Mouse (Mus musculus) granulocyte monocyte progenitor cell, adult 5-6 weeks (primary cell): ENCODE results near the gene Rasgrf1. TPM values are rescaled to one million over a fixed set of nuclear protein-coding genes. Genes with fewer than 3 reads are reported as not detected.

ENCODE experiments used
- ATAC-seq: replicated peaks from 2 replicates; pipeline ENCODE4 v1.8.0; 2016; ENCODE audit warnings: mild to moderate bottlenecking, moderate TSS enrichment, inconsistent platforms; ENCODE audit not compliant: poor library complexity, severe bottlenecking
- total RNA-seq, 2 experiments: library from RNA; stranded (forward) in 1 of 2; stranded (reverse) in 1 of 2; fragments of 200-712, 200-1000 nt in 1 of 2; fragments of >200 nt in 1 of 2; fragmentation: Nextera tagmentation in 1 of 2; gene quantifications; 2 replicates each; pipeline ENCODE4 v1.2.3; 2014 to 2017

The Rasgrf1 gene
- total RNA-seq, 2 experiments from 2014 or later: not detected

DNA sequence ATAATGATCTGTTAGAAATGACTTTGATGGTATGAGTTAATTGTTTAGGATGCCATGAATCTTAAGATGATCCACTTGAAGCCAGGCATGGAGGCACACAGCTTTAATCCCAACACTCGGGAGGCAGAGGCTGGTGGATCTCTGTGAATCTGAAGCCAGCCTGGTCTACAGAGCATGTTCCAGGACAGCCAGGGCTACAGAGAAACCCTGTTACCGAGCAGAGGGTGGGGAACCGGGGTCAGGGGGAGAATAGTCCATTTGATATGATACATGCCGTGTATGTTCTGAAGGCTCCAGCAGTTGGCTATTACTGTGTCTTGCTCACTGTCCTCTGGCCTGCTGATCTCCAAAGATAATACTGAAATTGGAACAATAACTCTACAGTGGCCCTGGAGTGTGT lies 54.4 kb downstream of the Rasgrf1 start:
- ATAC-seq: no peak

DNA sequence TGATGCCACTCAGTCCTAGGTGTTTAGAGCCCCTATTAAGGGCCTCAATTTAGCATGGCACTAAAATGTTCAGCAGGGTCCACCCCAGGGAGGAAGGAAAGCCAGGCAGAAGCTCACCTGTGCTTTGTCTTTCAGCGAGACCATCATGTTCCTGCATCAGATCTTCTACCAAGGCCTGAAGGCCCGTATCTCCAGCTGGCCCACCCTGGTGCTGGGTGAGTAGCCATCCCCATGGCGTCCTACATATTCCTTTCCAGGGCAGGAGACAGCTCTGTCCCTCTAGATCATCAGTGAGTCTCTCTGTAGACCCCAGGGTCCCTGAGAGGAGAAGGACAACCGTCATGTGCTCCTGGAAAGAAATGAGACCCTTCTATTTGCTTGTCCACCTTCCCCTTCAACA lies 58.0 kb downstream of the Rasgrf1 start:
- no peak for ATAC-seq

DNA sequence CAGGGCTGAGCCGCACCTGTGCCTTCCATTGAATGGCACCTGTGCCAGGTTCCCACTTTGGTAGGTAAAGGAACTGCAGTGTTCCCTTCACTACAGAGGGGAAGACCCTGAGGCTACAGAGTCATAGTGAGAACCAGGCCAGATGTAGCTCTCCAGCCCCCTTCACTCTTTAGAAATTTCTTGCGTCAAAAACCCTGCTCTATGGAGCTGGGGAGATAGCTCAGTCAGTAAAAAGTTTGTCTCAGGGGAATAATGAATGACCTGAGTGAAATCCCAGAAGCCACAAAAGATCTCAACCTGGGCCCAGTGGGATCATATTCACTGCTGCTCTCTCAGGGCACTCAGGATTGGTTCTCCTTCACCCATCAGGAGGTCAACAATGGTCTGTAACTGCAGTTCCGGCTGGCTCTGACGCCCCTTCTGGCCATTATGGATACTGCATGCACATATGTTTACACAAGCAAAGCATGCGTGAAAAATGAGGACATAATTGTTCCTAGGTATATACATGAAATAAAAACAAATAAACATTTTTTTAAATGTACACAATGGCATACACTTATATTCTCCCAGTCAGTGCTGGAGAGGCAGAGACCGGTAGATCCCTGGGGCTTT lies 59.2 kb downstream of the Rasgrf1 start:
- ATAC-seq: no peak

DNA sequence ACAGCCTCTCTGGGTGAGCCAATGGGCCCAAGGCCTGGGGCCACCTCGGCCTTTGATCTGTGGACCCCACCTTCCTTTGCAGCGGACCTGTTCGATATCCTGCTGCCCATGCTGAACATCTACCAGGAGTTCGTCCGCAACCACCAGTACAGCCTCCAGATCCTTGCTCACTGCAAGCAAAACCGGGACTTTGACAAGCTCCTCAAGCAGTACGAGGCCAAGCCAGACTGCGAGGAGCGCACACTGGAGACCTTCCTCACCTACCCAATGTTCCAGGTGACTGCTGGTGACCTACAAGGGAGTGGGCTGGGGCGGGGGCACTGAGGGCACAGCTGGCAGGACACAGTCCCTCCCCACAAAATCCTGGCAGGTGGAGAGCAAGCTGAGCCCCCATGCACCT lies 60.6 kb downstream of the Rasgrf1 start:
- ATAC-seq: no peak

DNA sequence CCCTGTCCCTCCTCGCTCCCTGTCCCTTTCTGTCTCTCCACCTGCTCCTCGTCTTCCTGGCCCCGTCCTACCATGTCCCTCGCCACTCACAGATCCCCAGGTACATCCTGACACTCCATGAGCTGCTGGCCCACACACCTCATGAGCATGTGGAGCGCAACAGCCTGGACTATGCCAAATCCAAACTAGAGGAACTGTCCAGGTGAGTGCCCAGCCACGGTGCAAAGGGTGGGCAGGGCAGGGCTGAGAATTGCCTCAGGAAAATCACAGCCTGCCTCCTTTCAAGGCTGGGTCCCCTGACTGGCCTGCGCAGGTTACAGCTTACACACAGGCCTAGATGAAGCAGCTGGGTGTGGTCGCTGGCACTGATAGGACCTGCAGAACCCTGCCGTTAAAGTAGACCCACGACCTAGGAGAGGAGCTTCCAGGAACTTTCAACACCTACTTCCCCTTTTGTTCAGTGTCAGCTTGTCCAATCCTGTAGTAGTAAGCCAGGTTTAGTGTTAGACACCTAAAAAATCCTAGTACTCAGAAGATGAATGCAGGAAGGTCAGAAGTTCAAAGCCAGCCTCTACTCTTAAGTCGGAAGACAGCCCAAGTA lies 61.3 kb downstream of the Rasgrf1 start:
- ATAC-seq: peak; percentile 69

DNA sequence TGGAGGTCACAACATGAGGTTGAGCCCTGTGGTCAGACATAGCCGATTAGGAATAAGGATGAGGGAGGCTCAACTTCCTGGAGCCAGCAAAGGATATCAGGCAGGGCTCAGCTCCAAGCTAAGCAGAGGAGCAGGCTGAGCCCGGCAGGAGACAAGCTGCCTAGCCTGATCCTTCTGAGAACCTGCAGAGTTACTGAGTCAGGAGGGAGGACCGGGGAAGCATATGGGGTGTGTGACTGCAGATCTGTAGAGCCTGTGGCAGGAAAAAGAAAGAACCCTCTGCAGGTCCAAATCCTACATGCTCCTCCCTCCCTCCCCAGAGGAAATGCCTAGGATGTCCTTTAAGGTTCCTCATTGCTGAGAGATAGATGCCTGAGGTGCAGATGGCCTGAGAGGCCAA lies 62.6 kb downstream of the Rasgrf1 start:
- ATAC-seq: no peak

DNA sequence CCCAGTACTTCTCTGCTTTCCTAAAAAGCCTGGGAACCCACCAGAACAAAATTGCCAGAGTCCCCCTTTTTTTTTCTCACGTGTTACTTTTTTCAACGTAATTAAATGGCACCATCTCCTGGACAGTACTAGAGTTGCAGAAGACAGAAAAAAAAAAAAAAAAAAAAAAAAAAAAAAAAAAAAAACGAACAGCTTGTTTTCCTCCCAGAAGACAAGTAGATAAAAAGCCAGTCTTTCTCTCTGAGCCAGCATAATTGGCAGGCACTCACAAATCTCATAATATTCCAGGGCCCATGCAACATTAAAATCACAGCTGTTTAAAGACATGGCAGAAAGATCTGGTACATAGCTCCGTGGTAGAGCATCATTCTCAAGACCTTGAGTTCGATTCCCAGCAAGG lies 64.1 kb downstream of the Rasgrf1 start:
- no peak for ATAC-seq

DNA sequence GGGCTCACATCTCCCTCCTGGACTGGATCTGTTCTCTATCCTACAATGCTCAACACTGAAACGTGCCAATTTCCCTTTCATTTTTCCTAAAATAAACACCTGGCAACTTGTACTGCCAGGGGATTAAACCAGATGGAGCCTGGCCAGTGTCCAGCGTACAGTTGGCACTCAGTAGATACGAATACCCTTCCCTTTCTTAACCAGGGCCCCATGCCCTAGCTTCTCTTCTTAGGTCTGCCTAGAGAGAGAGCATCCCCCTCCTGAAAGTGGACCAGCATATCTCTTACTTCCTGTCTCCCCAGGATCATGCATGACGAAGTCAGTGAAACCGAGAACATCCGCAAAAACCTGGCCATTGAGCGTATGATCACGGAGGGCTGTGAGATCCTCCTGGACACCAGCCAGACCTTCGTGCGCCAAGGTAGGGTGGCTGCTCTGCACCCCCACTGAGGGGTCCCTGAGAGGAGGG lies 64.8 kb downstream of the Rasgrf1 start:
- no peak for ATAC-seq

DNA sequence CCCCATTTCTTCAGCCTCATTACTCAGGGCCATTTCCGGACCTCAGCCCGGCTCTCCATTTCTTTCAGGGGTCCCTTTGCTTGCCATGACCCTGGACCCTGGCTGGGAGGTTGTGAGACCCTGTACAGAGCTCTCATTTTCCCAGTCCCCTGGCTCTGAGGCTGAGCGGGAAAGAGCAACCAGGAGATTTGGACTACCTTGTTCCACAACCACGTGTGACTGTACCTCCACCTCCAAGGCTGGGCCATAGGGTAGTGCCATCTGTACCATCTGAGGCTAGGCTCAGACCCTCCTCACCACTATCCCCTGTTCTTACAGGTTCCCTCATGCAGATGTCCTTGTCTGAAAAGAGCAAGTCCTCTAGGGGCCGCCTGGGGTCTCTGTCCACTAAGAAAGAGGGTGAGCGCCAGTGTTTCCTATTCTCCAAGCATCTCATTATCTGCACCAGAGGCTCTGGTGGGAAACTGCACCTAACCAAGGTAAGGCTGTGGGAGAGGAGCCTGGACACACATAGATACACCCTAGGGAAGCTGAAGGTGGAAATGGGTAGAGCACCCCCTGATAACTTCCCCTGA lies 66.7 kb downstream of the Rasgrf1 start:
- no peak for ATAC-seq

DNA sequence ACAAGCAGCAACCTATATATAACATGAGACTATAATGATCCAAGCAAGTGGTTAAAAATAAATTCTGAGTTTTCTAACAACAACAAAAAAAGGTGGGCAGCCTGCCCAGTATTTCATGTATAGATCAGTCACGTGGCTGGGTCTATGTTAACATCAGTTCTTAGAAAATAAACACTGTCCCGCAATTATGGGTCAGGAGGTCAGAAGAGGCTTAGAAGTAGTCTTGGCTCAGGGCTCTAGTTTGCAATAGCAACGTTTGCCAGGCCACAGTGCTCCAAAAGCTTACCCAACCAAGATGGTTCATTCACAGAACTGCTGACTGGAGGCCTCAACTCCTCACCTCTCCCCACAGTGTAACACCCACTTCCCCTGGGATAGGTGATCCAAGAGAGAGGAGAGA lies 69.5 kb downstream of the Rasgrf1 start:
- ATAC-seq: no peak

DNA sequence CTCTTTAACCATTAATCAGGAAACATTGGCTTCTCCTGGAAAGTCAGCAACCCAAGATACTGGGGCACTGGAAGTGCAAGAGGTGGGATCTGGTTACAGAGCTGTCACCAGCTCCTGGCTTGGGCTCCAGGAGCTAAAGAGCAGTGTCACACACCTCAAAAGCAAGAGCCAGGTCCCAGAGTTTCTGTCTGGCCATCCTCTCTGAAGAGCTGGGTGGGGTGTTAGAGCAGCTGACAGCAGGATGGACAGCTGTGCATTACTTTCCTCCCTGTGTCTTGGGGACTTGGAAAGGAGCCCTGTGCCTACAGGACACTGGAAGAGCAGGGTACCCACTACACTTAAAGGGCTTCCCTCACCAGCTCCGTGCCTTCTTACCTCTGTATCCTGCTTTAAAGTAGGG lies 72.5 kb downstream of the Rasgrf1 start:
- no peak for ATAC-seq

DNA sequence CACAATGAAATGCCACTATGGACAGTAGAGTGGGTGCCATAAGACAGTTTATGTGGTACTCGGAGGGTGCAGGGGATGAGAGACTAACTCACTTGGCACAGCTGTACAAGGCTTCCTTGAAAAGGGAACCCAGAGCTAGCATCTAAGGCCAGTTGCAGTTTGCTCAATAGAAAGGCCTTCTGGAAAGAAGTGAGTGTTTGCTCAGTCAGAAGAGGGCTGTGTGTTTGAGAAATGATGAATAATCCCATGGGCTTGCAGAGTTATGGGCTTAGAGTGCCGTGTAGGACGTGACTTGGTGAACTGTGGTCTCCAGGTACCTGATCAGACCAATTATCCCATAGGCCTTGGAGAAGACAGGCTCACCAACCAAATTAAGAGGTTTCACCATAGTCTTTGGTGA lies 78.3 kb downstream of the Rasgrf1 start:
- peak; percentile 13; the same call in 1 of the 2 replicates for ATAC-seq

DNA sequence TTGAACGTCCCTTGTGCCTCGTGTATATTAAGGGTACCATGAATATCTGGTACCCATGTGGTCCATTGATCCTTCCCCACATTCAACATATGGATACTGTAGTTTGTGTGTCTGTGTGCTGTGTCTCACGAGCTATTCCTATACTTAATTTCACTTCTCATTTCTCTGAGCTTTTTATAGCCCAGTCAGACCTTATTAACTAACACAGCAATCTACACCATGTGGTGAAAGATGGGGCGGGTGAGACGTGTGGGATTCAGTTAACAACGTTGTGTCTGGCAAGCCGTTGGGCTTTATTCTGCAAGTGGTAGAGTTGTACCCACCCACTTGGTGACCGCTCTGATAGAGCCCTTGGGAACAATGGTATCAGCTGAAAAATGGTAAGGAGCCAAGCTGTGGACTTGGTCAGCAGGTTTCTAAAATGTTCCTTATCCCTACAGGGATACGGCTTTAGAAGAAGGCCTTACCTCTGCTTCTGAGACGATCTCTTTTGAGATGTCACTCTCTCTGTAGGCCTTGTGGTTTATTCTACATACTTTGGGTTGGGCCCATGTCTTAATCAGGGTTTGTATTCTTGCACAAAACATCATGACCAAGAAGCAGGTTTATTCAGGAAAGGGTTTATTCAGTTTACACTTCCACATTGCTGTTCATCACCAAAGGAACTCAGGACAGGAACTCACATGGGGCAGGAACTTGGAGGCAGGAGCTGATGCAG lies 79.3 kb downstream of the Rasgrf1 start:
- peak; percentile 91 for ATAC-seq

DNA sequence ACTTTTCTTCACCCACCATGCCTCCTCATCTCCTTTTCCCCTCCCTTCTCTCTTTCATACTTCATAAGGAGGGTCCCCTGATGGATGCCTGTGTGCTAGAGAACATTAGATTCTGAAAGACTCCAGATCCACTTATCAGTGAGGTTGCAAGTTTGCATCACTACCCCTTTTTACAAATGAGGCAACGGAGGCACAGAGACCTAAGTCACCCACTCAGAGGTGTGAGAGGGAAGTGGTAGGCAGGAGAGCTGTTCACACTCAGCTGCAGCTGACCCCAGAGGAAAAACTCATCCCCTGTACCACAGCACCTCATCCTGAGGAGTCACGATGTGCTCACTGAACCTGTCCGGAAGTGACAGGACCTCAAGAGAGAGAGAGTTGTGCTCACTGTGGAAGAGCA lies 96.7 kb downstream of the Rasgrf1 start:
- ATAC-seq: peak; percentile 71

DNA sequence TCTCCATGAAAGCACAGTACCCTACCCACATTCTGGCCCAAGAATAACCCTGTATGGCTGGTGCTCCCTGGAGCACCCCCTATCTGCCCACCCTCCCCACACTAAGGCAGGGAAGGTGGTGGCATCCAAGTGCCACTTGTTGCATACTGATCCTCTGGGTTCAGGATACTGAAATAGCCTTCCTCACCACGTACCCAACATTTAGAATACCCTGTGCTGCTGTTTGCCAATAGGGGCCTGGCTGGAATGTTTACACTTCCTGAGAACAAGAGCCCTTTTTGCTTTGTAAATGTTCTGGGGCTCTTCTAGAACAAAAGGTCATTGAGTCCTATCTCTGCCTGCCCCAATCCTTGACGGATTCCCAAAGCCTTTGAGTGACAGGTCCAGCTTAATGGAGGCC lies 97.4 kb downstream of the Rasgrf1 start:
- no peak for ATAC-seq

DNA sequence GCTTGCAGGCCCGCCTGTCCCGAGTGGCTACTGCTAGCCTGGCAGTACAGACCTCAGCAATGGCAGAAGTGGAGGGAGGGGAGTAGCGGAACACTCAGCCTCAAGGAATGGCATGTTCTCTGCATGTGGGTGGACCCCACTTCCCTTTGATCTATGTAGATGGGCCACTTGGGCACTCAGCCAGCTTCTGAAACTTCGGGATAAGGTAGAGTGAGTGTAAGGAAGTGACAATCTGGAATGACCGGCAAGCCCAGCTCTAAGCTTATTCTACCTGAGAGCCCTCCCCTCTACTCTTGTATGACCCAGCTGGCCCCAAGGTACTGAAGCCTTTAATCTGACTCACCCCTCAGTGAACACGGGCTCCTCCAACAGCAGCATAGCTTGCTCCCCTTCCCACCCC lies 98.4 kb downstream of the Rasgrf1 start:
- no peak for ATAC-seq

DNA sequence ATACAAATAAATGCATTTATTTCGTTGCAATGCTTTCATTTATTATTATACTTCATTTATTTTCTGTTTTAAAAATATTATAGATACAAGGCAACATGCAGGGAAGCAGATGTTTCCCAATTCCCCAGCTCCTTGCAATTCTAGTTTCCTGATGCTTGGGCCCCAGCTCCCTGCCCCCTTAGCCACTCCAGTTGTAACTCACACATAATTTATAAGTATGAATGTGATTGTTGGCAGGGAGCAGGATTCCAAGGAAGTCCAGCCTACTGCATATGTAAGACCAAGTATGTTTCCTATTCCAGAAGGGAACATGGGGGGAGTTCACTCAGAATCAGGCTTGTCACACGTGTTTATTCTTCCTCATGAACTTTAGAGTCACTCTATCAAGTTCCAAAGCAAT lies 102.1 kb downstream of the Rasgrf1 start:
- no peak for ATAC-seq

DNA sequence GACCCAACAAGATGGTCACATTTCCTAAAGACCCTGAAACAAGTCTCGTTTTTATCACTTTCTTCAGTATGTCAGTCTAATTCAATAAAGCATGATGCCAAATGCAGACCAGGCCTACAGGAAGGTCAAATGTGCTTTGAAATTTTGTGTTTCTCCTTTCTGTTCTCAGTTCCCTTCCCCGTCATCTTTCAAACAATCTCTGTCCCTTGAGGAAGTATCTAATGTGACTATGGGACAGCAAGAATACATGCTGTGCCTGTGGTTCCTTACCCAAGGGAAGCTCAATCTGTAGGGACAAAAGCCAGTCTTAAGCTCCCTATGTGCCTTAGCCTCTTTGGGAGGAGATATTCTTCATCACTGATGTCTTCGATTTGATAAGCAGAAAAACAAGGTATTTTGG lies 104.9 kb downstream of the Rasgrf1 start:
- ATAC-seq: peak; percentile 75

DNA sequence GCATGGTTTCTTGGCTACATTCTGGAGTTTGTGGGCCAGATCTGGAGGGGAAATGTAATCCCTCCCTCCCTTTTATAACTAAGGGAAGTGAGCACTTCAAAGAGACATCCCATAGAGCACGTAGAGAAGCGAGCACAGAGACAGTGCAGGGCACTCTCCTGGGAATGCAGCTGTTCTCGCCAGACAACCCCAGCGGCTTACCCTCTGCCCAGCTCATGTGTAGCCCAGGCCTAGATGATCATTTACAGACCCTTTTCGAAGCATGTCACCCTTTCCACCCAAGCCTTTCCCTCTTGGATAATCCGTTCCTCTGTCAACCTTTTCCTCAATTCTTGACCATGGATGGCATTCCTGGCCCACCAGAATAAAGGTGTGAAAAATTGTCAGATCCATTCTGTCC lies 106.5 kb downstream of the Rasgrf1 start:
- no peak for ATAC-seq

DNA sequence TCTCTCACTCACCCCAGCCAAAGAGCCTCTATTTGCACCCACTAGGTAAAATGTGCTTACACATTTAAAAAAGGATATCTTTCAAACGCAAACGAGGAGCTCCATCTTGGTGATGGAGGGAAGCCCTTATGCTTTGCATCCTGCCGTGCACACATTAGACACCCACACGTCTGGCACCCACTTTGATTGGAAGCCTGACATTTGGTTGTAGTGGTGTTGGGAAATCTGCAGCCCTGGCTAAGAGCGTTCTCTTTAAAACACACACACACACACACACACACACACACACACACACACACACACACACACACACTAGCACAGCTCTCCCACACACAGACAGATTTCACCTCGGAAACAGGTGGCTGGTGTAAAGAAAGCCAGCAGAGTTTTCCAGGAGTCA lies 111.2 kb downstream of the Rasgrf1 start:
- ATAC-seq: no peak; the same call in 1 of the 2 replicates

DNA sequence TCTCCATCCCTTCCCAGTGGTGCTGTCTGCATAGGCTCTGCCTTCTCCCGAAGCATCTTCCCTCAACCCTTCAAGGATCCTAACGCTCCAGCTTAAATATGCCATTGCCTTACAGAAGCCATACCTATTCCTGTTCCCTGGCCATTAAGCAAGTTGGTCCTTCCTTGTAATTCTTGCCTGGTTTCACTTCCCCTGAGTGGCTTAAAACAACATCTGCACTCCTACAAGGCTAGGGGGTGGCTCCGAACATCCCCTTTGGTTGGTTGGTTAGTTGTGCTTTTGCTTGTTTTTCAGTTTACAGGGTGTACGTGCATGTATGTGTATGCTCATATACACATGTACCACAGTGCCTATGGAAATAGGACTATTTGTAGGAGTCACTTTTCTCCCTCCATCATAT lies 111.7 kb downstream of the Rasgrf1 start:
- ATAC-seq: peak; percentile 96
